Mouse (Mus musculus): ENCODE data around the gene Scarb1.

DNA sequence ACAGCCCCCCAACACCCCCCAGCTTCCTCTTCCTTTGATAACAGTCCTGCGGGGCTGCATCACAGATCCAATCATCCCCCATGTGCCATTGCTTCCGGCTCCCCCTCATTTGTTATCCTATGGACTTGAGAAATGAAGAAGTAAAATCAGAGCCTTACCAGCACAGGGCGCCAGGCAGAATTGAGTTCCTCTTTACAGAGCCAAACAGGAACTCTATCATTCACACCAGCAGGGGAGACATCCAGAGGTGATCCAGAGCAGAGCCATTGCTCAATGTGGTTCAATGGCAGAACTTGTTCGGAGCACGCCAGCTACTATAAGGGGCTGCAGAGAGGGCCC, 17.3 kb upstream of the Scarb1 start:
- no peak for TF ChIP-seq EP300 (optimal IDR thresholded peaks at IDR 0.05)
- TF ChIP-seq CTCF (IDR thresholded peaks at IDR 0.05; ENCODE audit: low read depth), result no peak
